27 mouse cellular contexts compared by ENCODE assay signal in the genomic region with DNA sequence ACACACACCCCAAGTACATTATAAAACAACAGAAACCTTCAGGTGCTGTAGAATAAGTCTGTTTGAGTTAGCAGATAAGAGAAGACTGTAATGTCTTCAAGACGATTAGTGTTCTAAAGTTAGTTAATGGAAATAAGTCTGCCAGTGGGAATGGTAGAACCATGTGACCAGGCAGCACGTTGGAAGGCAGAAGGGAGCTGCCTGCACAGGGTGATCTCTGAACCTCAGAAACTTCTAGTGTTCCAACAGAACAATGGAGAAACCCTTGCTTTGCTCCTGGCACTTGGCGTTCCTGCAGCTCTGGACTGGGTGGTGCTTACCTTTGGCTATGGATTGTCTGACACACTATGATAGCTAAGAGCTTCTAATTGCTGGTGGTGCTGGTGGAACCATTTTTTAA.
A peak's percentile ranks its signal among the peaks of the same experiment; 100 is the strongest.
DNase-seq lines count a peak whose midpoint lies in the region; ATAC-seq and TF ChIP-seq lines count a peak whose summit lies in the region.
"Had no signal": no experiment of that assay in that cellular context is flagged by ENCODE, and none has a peak within 500 bp of the region (broad histone marks: within the 10 kb centered on the region; RNA-seq: fewer than 3 reads in every experiment).

No protein-coding gene starts in this region.

- H3K36me3 ChIP-seq in intestine, embryonic 14.5 days (ENCODE audit: control insufficient read depth, insufficient read depth, low read length) = no peaks in the 10 kb centered on the region
- no peaks in the 10 kb centered on the region for H3K36me3 ChIP-seq in intestine, postnatal 0 days (ENCODE audit: control insufficient read depth, insufficient read depth)
- H3K36me3 ChIP-seq in limb, embryonic 10.5 days = no peaks in the 10 kb centered on the region
- no peaks in the 10 kb centered on the region for H3K36me3 ChIP-seq in midbrain, embryonic 16.5 days (ENCODE audit: control insufficient read depth, insufficient read depth, low read length)
- H3K36me3 ChIP-seq: embryonic facial prominence, embryonic 12.5 days; embryonic facial prominence, embryonic 15.5 days; heart, embryonic 12.5 days; heart, embryonic 15.5 days; hindbrain, embryonic 10.5 days; hindbrain, embryonic 13.5 days had no signal

- DNase-seq in intestine, embryonic 14.5 days (ENCODE audit: low spot score) = peak; percentile 38
- peak; percentile 43 for DNase-seq in kidney, adult 9 months
- DNase-seq in kidney, adult 18-20 months = no peak
- peak; percentile 3 for DNase-seq in adipocyte (ENCODE audit: low spot score)
- DNase-seq in limb, embryonic 10.5 days (ENCODE audit: low spot score) = peak; percentile 5
- no peak for DNase-seq in gastrocnemius, postnatal 14 days
- DNase-seq: adrenal gland, postnatal 14 days; cerebellum, adult 11 months; cerebellum, adult 2 months; cerebellum, adult 9-11 months; cerebellum, postnatal 25 days; forebrain, postnatal 0 days; gastrocnemius, adult 2 months; gastrocnemius, postnatal 25 days; heart, adult 18-20 months; heart, postnatal 10 days; heart, postnatal 36 days had no signal

- H3K4me2 ChIP-seq in intestine, embryonic 14.5 days (ENCODE audit: low read length) = no peak overlapping the region
- H3K4me2 ChIP-seq in intestine, postnatal 0 days (replicated peaks; ENCODE audit: low read depth) = no peak overlapping the region
- H3K4me2 ChIP-seq in midbrain, embryonic 16.5 days (ENCODE audit: low read length) = no peak overlapping the region
- H3K4me2 ChIP-seq: embryonic facial prominence, embryonic 12.5 days; embryonic facial prominence, embryonic 15.5 days; heart, embryonic 12.5 days; heart, embryonic 15.5 days; hindbrain, embryonic 13.5 days had no signal

- H3K9ac ChIP-seq in intestine, embryonic 14.5 days (ENCODE audit: low read length) = no peak overlapping the region
- no peak overlapping the region for H3K9ac ChIP-seq in intestine, postnatal 0 days (ENCODE audit: low read depth, low read length)
- H3K9ac ChIP-seq in midbrain, embryonic 16.5 days (ENCODE audit: low read depth, low read length) = no peak overlapping the region
- H3K9ac ChIP-seq: embryonic facial prominence, embryonic 12.5 days; embryonic facial prominence, embryonic 15.5 days; forebrain, postnatal 0 days; heart, embryonic 12.5 days; heart, embryonic 15.5 days; hindbrain, embryonic 13.5 days had no signal

- no peak overlapping the region for H3K4me3 ChIP-seq in intestine, embryonic 14.5 days (ENCODE audit: low read depth, low read length)
- H3K4me3 ChIP-seq in intestine, postnatal 0 days (ENCODE audit: low read depth, low read length) = no peak overlapping the region
- no peak overlapping the region for H3K4me3 ChIP-seq in limb, embryonic 10.5 days
- no peak overlapping the region for H3K4me3 ChIP-seq in midbrain, embryonic 16.5 days (ENCODE audit: low read depth, low read length)
- H3K4me3 ChIP-seq: embryonic facial prominence, embryonic 12.5 days; embryonic facial prominence, embryonic 15.5 days; gastrocnemius, adult 2 months; heart, embryonic 12.5 days; heart, embryonic 15.5 days; hindbrain, embryonic 10.5 days; hindbrain, embryonic 13.5 days had no signal

- no peaks in the 10 kb centered on the region for H3K4me1 ChIP-seq in intestine, embryonic 14.5 days (replicated peaks; ENCODE audit: control insufficient read depth, insufficient read depth, low read length)
- no peaks in the 10 kb centered on the region for H3K4me1 ChIP-seq in intestine, postnatal 0 days (replicated peaks; ENCODE audit: control insufficient read depth, insufficient read depth, low read length)
- H3K4me1 ChIP-seq in limb, embryonic 10.5 days = peaks cover 11% of the 10 kb centered on the region
- no peaks in the 10 kb centered on the region for H3K4me1 ChIP-seq in midbrain, embryonic 16.5 days (ENCODE audit: control insufficient read depth, insufficient read depth, low read length)
- H3K4me1 ChIP-seq: embryonic facial prominence, embryonic 12.5 days; embryonic facial prominence, embryonic 15.5 days had no signal

- H3K27me3 ChIP-seq in intestine, embryonic 14.5 days (replicated peaks; ENCODE audit: control insufficient read depth, insufficient read depth, low read length) = no peaks in the 10 kb centered on the region
- no peaks in the 10 kb centered on the region for H3K27me3 ChIP-seq in intestine, postnatal 0 days (replicated peaks; ENCODE audit: control insufficient read depth, insufficient read depth, low read length)
- H3K27me3 ChIP-seq in limb, embryonic 10.5 days (ENCODE audit: low read depth, poor library complexity, severe bottlenecking) = 0 out of 2 replicates have a peak, but pooled peaks cover 5% of the 10 kb centered on the region
- H3K27me3 ChIP-seq in midbrain, embryonic 16.5 days (ENCODE audit: control insufficient read depth, insufficient read depth, low read depth, low read length) = no peaks in the 10 kb centered on the region
- H3K27me3 ChIP-seq: embryonic facial prominence, embryonic 12.5 days; embryonic facial prominence, embryonic 15.5 days; heart, embryonic 12.5 days; heart, embryonic 15.5 days; hindbrain, embryonic 13.5 days had no signal

- no peak overlapping the region for H3K27ac ChIP-seq in intestine, embryonic 14.5 days (ENCODE audit: low read depth)
- H3K27ac ChIP-seq in intestine, postnatal 0 days (ENCODE audit: low read depth, low read length) = no peak overlapping the region
- no peak overlapping the region for H3K27ac ChIP-seq in limb, embryonic 10.5 days
- H3K27ac ChIP-seq in midbrain, embryonic 16.5 days (ENCODE audit: low read length) = no peak overlapping the region
- H3K27ac ChIP-seq: embryonic facial prominence, embryonic 12.5 days; embryonic facial prominence, embryonic 15.5 days; gastrocnemius, adult 2 months; heart, embryonic 15.5 days; hindbrain, embryonic 10.5 days; hindbrain, embryonic 13.5 days had no signal

- WGBS in intestine, embryonic 14.5 days = 64% methylated on average over 3 of the region's 3 CpGs
- WGBS in intestine, postnatal 0 days = 49% methylated on average over 3 of the region's 3 CpGs
- 78% methylated on average over 3 of the region's 3 CpGs for WGBS in limb, embryonic 10.5 days
- WGBS in midbrain, embryonic 16.5 days = 74% methylated on average over 3 of the region's 3 CpGs

- no peaks in the 10 kb centered on the region for H3K9me3 ChIP-seq in intestine, embryonic 14.5 days (ENCODE audit: control insufficient read depth, low read length)
- no peaks in the 10 kb centered on the region for H3K9me3 ChIP-seq in intestine, postnatal 0 days (ENCODE audit: control insufficient read depth)
- H3K9me3 ChIP-seq in limb, embryonic 10.5 days (replicated peaks) = no peaks in the 10 kb centered on the region
- no peaks in the 10 kb centered on the region for H3K9me3 ChIP-seq in midbrain, embryonic 16.5 days (replicated peaks; ENCODE audit: control insufficient read depth, low read length, poor library complexity, severe bottlenecking)
- H3K9me3 ChIP-seq: embryonic facial prominence, embryonic 12.5 days; embryonic facial prominence, embryonic 15.5 days; heart, embryonic 12.5 days; heart, embryonic 15.5 days; hindbrain, embryonic 10.5 days; hindbrain, embryonic 13.5 days had no signal

- intact Hi-C loops in gastrocnemius, postnatal 14 days (cut with DNase I; ENCODE audit: low total_unique reads) = no loop called here

- no peak for TF ChIP-seq CTCF in intestine, postnatal 0 days (IDR thresholded peaks at IDR 0.05; ENCODE audit: low read depth)

- ATAC-seq in intestine, embryonic 14.5 days (replicated peaks; ENCODE audit: low FRiP score, low TSS enrichment, low read depth) = no peak
- ATAC-seq in intestine, postnatal 0 days = no peak
- ATAC-seq in midbrain, embryonic 16.5 days = no peak
- ATAC-seq: activated CD4-positive, CD25-positive, alpha-beta regulatory T cell, adult 4 months; forebrain, embryonic 14.5 days; forebrain, postnatal 0 days had no signal

Comparison
In these comparisons a context has a peak if more than half of its experiments do, and no peak if none do; other contexts are left out.
1. DNase-seq: peak in intestine, embryonic 14.5 days (single experiment), kidney, adult 9 months (single experiment), adipocyte (single experiment) and limb, embryonic 10.5 days (single experiment); none in kidney, adult 18-20 months (single experiment) and gastrocnemius, postnatal 14 days (single experiment).